Mouse (Mus musculus) forebrain, embryonic 13.5 days (tissue): Measurements from ENCODE around the gene AL731706.1. TPM values are rescaled to one million over a fixed set of nuclear protein-coding genes. Genes with fewer than 3 reads are reported as not detected.

ENCODE experiments used
- ATAC-seq: fragments of 200-750 bp; cut with Nextera tagmentation; 2 replicates; pipeline ENCODE4 v1.8.0; 2017
- H3K27ac ChIP-seq: fragments of 300-500 bp; sonication (generic); 2 replicates; pipeline ENCODE4 v1.5.1; 2015; ENCODE audit warnings: inconsistent platforms, mild to moderate bottlenecking, moderate library complexity
- H3K27me3 ChIP-seq: fragments of 300-500 bp; sonication (generic); 2 replicates; pipeline ENCODE4 v1.6.1; 2015; ENCODE audit warnings: mild to moderate bottlenecking, inconsistent platforms
- H3K36me3 ChIP-seq: fragments of 300-500 bp; sonication (generic); 2 replicates; pipeline ENCODE4 v1.6.1; 2015; ENCODE audit warnings: mild to moderate bottlenecking, inconsistent platforms; ENCODE audit not compliant: poor library complexity, severe bottlenecking
- H3K4me1 ChIP-seq: fragments of 300-500 bp; sonication (generic); 2 replicates; pipeline ENCODE4 v1.6.1; 2015; ENCODE audit warnings: inconsistent platforms
- H3K4me2 ChIP-seq: fragments of 300-500 bp; sonication (generic); 2 replicates; pipeline ENCODE4 v1.6.1; 2015; ENCODE audit warnings: inconsistent platforms, mild to moderate bottlenecking, moderate library complexity
- H3K4me3 ChIP-seq: fragments of 300-500 bp; sonication (generic); 2 replicates; pipeline ENCODE4 v1.5.1; 2015; ENCODE audit warnings: mild to moderate bottlenecking, inconsistent platforms
- H3K9ac ChIP-seq: fragments of 300-500 bp; sonication (generic); 2 replicates; pipeline ENCODE4 v1.6.1; 2015; ENCODE audit warnings: mild to moderate bottlenecking, inconsistent platforms
- H3K9me3 ChIP-seq: fragments of 300-500 bp; sonication (generic); replicated peaks from 2 replicates; pipeline ENCODE4 v1.6.1; 2016; ENCODE audit warnings: inconsistent platforms
- WGBS: fragments of 180-500 bp; shearing (Covaris S2); methylation state at CpG from one replicate; pipeline ENCODE4 v1.1.7; 2015; 5-methylcytosine and 5-hydroxymethylcytosine counted together
- polyA plus RNA-seq: library from polyadenylated mRNA; unstranded; fragments of >200 nt; fragmentation: Nextera tagmentation; extraction: Ambion mirVana; gene quantifications from 2 replicates; pipeline ENCODE4 v1.2.1, GENCODE M21; 2015

The AL731706.1 gene
- 22.1 and 27.4 TPM in 2 replicates for polyA plus RNA-seq

DNA sequence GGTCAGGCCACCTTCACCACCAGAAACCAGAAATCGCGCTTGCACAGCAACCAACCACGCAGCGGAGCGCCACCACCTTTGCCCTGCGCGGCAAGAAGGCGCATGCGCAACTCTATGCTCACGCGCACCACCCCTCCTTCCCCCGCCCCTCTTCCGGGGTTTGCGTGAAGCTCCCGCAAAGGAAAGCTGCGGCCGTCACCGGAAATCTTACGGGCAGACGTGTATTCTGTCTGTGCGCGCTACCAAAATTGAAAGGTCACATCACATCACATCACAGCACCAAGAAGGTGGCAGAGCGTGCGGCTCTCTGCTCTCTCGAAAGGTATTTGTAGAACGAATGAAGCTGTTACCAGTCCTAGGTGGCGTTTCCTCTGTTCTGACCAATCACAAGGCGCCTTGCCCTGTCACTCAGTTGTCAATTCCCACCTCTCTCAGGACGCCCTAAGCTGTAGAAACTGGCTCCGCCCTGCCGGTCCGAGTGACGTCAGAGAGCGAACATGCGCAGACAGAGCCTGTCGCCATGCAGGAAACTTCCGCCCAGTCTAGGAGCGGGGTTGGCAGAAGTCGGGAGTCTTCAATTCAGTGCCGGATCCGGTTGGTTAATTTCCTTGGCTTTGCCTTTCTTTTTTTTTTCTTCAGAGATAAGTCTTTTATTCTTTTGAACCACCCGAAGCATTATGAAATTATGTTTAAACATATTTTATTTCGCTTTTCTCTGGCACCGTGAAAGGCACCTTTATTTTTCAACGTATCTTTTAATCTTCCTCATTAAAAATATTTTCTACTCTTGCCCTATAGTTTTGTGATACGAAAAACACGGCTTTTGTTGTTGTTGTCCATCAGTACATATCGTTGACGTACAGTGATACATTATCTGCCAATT lies at the start of gene AL731706.1, which contains the start of the genes Slx4ip and Mkks:
Gene AL731706.1 (minus strand): TSS at position 322 of the 883 bp plus-strand sequence.
Gene Slx4ip (plus strand): TSS at position 151 of the 883 bp plus-strand sequence.
Gene Mkks (minus strand): TSS at position 322 of the 883 bp plus-strand sequence.
- Histone ChIP-seq H3K27ac (peak within 1 kb of the TSS; percentile 91), H3K4me2 (peak within 1 kb of the TSS; percentile 54), H3K4me1 (peaks cover 15% of the 10 kb centered on the region; the same call in 1 of the 2 replicates), H3K9me3 (no peaks in the 10 kb centered on the region), H3K4me3 (peak within 1 kb of the TSS; percentile 74), H3K27me3 (no peaks in the 10 kb centered on the region), H3K9ac (peak within 1 kb of the TSS; percentile 76), H3K36me3 (no peaks in the 10 kb centered on the region)
- peak; percentile 98 for ATAC-seq
- WGBS: under 1% methylated on average over 49 of the region's 49 CpGs

DNA sequence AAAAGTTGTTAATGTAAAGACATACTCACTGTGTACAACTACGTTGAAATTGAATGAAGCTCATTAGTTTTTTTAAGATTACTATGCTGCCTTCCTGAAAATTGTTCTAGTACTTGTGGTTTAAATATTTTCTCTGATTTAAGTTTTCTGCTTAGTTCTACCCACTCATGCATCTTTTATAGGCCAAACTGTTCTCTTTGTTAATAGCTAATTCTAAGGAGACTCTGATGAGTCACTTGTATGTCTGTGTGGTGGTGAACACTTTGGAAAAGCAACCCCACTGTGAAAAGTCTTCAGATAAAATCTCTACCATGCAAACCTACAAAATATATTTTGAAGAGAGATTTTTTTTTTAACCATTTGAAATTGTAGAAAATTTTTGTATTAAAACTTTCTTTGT lies 47.1 kb upstream of the AL731706.1 start:
- Histone ChIP-seq H3K9me3 (no peaks in the 10 kb centered on the region), H3K4me3 (no peak overlapping the region), H3K4me2 (no peak overlapping the region), H3K4me1 (no peaks in the 10 kb centered on the region), H3K36me3 (no peaks in the 10 kb centered on the region), H3K9ac (no peak overlapping the region), H3K27me3 (no peaks in the 10 kb centered on the region), H3K27ac (no peak overlapping the region)
- ATAC-seq: no peak
- 85% methylated on average over 1 of the region's 1 CpGs for whole genome bisulfite sequencing

DNA sequence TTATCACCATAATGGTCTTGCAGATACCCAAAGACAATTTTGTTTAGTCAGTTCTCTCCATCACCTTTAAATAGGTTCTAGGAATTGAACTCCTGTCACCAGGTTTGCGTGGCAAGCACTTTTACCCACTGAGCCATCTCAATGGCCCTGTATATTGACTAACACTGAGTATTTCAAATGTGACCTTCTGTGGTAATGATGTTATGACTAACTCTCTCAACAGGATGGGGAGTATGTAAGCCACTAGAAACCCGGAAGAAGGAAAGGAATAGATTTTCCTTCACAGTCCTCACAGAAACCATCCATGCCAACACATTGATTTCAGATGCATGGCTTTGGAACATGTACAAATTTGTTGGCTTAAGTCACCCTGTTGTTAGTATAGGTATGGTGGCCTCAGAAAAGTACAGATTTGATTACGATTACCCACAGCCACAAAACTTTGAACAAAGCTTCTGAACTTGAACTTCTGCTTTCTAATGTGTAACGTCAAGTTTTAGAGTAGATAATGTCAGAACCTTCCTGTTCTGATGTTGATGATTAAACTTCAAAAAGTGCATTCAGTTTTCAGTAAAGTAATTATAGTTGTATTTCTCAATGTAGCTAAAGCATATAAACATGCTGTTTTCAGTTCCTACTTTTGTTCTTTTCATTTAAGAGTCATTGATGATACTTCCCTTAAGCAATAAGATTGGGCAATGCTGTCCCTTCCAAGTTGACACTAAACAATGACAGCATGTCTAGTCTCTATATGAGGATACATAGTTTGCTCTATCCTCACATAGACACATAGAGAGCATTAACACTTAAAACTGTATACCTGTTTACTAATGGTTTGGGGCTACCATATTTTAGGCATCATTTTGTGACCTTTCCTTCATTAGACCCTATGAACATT lies 45.5 kb upstream of the AL731706.1 start:
- WGBS: 93% methylated on average over 4 of the region's 4 CpGs
- no peak overlapping the region for H3K27ac ChIP-seq
- ATAC-seq: no peak

DNA sequence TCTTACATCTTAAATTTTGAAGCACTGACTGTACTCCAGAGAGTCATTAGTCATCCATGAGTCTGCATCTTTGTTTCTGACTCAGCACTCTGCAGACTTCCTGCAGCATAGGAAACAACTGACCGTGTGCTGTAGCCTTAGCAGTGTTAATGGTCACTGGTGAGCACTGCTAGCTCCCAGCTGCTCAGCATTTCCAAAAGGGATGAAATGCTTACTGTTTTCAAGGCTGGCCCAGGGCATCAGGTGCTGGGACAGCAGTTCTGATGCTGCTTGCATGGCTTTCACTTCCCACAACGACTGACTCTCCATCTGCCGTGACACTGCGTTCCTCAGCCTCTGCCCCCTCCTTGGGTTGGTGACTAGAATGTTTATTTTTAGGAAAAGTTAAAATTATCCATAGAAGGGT lies 29.8 kb upstream of the AL731706.1 start:
- H3K36me3 ChIP-seq: no peaks in the 10 kb centered on the region
- no peak overlapping the region for H3K9ac ChIP-seq
- H3K27me3 ChIP-seq: no peaks in the 10 kb centered on the region
- H3K27ac ChIP-seq: no peak overlapping the region
- no peak overlapping the region for H3K4me2 ChIP-seq
- H3K4me1 ChIP-seq: no peaks in the 10 kb centered on the region
- 74% methylated on average over 4 of the region's 4 CpGs for WGBS
- no peaks in the 10 kb centered on the region for H3K9me3 ChIP-seq
- no peak; the same call in 1 of the 2 replicates for ATAC-seq
- H3K4me3 ChIP-seq: no peak overlapping the region

More for the DNA sequence above, 45.5 kb upstream of the AL731706.1 start:
- H3K4me3 ChIP-seq: no peak overlapping the region
- no peak overlapping the region for H3K4me2 ChIP-seq
- H3K9ac ChIP-seq: no peak overlapping the region
- no peaks in the 10 kb centered on the region for H3K36me3 ChIP-seq
- no peaks in the 10 kb centered on the region for H3K27me3 ChIP-seq
- H3K4me1 ChIP-seq: no peaks in the 10 kb centered on the region
- no peaks in the 10 kb centered on the region for H3K9me3 ChIP-seq

DNA sequence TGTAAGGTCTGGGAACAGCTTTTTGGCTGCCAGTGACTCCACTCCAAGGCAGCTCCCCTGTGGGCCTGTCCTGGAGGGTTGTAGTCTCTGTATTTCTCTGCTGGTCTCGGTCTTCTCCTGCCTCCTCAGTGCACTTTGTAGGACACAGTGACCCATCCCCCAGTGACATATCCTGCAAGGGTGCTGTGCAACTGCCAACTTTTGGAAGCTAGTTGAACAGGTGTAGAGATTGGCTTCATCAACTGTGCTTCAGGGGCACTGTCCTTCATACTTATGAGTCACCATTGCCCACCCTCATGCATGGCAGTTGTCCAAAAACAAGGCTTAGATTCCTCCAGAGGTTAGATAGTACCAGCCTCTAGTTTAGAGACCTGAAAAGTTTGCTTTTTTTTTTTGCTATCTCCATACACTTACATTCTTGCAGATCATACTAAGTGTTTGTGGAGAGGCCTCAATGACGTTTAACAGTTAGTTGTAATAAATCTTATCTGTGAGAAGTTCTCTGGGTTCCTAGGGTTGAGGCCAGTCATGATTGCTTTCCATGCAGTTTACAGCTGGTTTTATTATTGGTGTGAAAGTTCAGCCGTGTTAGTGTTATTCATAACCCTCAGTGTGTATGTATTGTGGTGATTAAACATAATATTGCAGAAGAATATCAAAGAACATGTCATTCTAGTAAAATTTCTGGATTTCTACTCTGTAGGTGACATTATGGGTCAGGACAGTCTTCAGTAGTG lies 29.2 kb upstream of the AL731706.1 start:
- Histone ChIP-seq H3K4me1 (no peaks in the 10 kb centered on the region), H3K4me3 (no peak overlapping the region), H3K27me3 (no peaks in the 10 kb centered on the region), H3K4me2 (no peak overlapping the region), H3K36me3 (no peaks in the 10 kb centered on the region), H3K9me3 (no peaks in the 10 kb centered on the region), H3K9ac (no peak overlapping the region), H3K27ac (no peak overlapping the region)
- 90% methylated on average over 3 of the region's 3 CpGs for WGBS
- ATAC-seq: no peak; the same call in 1 of the 2 replicates

DNA sequence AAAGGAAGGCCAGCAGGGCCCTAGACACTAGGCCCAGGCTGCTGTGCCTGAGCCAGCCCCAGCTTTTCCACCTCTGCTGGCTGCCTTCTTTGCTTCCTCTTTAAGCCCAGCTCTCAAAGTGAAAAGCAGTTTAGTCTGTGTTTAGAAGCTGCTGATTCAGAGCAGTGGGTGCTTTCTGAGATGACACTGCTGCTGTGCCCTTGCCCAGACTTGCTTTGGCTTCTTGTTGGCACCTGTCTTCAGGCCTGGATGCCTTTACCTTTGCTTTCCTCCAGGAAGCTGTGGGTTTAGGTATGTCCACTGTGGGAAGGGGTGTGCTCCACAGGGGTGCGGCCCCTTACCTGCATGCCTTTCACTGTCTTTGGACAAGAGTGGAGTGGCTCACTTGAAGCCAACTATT lies 28.2 kb upstream of the AL731706.1 start:
- Histone ChIP-seq H3K27ac (no peak overlapping the region), H3K4me2 (no peak overlapping the region), H3K4me3 (no peak overlapping the region), H3K9ac (no peak overlapping the region), H3K4me1 (no peaks in the 10 kb centered on the region), H3K36me3 (no peaks in the 10 kb centered on the region), H3K27me3 (no peaks in the 10 kb centered on the region), H3K9me3 (no peaks in the 10 kb centered on the region)
- ATAC-seq: no peak
- WGBS: 100% methylated on average over 1 of the region's 1 CpGs

DNA sequence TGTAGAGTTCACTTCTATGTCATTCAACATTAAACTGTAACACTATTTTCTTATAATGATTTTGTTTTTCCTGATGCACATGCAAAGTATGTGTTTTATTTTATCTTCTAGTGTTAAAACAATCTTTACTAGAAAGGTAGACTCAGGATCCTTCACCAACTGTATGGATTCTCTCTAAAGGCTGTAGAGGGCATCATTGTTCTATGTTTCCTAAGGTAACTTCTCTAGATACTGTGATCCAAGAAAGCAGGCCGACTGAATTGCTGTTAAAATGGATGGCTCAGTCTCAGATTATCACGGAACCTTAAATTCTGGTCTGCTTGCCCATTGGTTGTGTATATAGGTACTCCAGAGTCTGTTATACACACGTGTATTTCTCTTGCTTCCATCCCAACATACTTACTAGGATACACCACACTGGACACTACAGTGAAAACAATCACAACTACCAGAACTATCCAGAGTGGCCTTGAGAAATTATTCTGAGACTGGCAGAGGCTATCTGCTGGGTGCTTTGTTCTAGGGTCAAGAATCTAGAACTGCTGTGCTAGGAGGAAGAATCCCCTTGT lies 23.2 kb upstream of the AL731706.1 start:
- Histone ChIP-seq H3K27ac (no peak overlapping the region), H3K27me3 (no peaks in the 10 kb centered on the region), H3K4me2 (no peak overlapping the region), H3K9ac (no peak overlapping the region), H3K36me3 (no peaks in the 10 kb centered on the region), H3K9me3 (no peaks in the 10 kb centered on the region), H3K4me3 (no peak overlapping the region), H3K4me1 (peaks cover 9% of the 10 kb centered on the region)
- ATAC-seq: peak; percentile 68
- WGBS: 54% methylated on average over 3 of the region's 3 CpGs

DNA sequence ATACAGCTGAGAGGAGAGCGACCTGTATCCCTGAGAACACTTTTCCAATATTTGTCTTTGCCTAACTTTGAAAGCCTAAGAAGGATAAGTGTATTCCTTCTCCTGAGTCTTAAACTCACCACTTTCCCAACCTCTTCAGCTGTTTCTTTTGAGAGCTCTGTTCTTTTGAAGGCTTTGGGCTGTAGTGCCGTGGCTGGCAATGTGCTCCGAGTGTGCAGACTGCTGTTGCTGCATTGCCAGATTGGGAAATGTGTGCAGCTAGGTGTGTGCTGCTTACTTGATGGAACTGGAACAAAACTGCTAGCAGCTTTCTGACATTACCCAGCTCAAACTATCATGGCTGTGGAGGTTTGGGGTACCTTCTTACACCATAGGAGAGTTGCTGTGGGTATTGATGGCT lies 21.8 kb upstream of the AL731706.1 start:
- no peaks in the 10 kb centered on the region for H3K9me3 ChIP-seq
- H3K36me3 ChIP-seq: no peaks in the 10 kb centered on the region
- H3K4me1 ChIP-seq: peaks cover 9% of the 10 kb centered on the region
- no peaks in the 10 kb centered on the region for H3K27me3 ChIP-seq
- no peak overlapping the region for H3K9ac ChIP-seq
- H3K4me3 ChIP-seq: no peak overlapping the region
- 19% methylated on average over 3 of the region's 3 CpGs for WGBS
- H3K27ac ChIP-seq: no peak overlapping the region
- no peak overlapping the region for H3K4me2 ChIP-seq
- ATAC-seq: no peak

DNA sequence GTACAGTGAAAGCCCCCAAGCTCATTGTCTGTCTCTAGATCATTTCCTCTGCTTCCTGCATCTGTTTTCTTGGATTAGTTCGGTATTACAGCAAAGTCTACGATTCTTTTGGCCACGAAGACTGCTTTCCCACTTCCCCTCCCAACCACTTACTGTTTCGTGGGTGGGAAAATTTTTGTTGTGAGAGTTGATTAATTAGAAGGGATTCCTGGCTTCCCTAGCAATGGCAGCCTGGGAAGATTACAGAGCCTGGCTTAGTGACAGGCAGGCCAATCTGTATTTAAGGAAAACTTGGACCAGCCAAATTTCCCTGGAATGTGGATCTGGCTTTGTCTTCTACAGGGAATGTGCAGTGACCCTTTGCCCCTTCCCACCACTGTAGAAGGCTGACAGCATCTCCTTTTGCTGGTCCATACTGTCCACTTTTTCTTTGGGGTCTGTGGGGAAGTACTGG lies 20.8 kb upstream of the AL731706.1 start:
- Histone ChIP-seq H3K9ac (no peak overlapping the region), H3K9me3 (no peaks in the 10 kb centered on the region), H3K4me3 (no peak overlapping the region), H3K36me3 (no peaks in the 10 kb centered on the region), H3K27ac (no peak overlapping the region), H3K4me1 (peaks cover 9% of the 10 kb centered on the region), H3K27me3 (no peaks in the 10 kb centered on the region), H3K4me2 (no peak overlapping the region)
- 3% methylated on average over 4 of the region's 4 CpGs for WGBS
- ATAC-seq: peak; percentile 56; the same call in 1 of the 2 replicates

DNA sequence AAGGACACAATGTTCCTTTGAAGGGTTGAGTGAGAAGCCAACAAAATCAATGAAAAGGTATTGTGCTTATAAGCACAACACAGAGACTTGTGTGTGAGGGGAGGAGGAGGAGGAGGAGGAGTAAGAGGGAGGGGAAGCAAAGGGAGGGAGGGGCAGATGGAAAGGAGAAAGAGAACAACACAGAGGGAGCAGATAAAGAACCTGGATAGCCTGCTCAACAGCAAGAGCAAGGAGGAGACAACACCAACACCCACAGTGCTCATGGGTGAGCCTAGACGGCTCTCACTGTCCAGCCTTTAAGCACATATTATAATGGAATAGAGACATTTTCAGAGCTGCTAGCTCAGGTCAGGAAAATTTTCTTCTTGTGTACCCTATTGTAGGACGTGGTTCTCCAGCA lies 18.1 kb upstream of the AL731706.1 start:
- H3K9me3 ChIP-seq: no peaks in the 10 kb centered on the region
- WGBS: 66% methylated on average over 2 of the region's 2 CpGs
- H3K9ac ChIP-seq: no peak overlapping the region
- peaks cover 11% of the 10 kb centered on the region for H3K36me3 ChIP-seq
- no peak overlapping the region for H3K4me2 ChIP-seq
- H3K27ac ChIP-seq: no peak overlapping the region
- H3K4me3 ChIP-seq: no peak overlapping the region
- peaks cover 9% of the 10 kb centered on the region for H3K4me1 ChIP-seq
- H3K27me3 ChIP-seq: no peaks in the 10 kb centered on the region
- ATAC-seq: no peak

DNA sequence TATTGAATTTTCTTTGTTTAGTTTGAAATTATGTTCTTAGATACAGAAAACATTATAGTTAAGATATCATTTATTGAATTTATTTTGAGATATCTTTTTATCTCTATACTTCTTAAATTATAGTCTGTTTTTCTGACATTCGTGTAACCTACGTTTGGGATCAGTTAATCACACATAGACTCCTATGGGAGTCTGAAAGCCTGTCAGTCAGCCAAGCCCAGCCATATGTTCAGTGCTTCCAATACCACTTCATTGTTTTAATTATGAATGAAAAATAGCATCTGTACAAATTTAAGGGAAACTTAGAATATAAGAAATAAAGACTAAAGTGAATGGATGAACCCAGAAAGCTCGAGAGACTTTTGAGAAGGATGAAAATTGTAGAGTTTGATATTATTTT lies 17.4 kb upstream of the AL731706.1 start:
- Histone ChIP-seq H3K4me1 (peaks cover 9% of the 10 kb centered on the region), H3K36me3 (peaks cover 11% of the 10 kb centered on the region), H3K27ac (no peak overlapping the region), H3K4me3 (no peak overlapping the region), H3K9ac (no peak overlapping the region), H3K9me3 (no peaks in the 10 kb centered on the region), H3K27me3 (no peaks in the 10 kb centered on the region), H3K4me2 (no peak overlapping the region)
- ATAC-seq: no peak
- 76% methylated on average over 3 of the region's 3 CpGs for WGBS
